Mouse (Mus musculus): ENCODE measurements at regions not wholly inside any gene's neighbourhood (a gene's known extent, or its start where the extent isn't known, plus 50 kb on each side); places are given as distances from the start of the nearest gene placed in this dataset.

GRCm38 (mm10) chr13:41929768-41930167 lies 82.3 kb upstream of the Adtrp start:
- TF ChIP-seq CHD2 (IDR thresholded peaks at IDR 0.05; ENCODE audit: low read length), result no peak
- TF ChIP-seq CTCF (conservative IDR thresholded peaks at IDR 0.05 in 1 of 2, IDR thresholded peaks at IDR 0.05 in 1 of 2; ENCODE audit: low read depth in 2 of 2, low read length in 2 of 2), result no peak
- TF ChIP-seq TCF12 (IDR thresholded peaks at IDR 0.05; ENCODE audit: low read depth, low read length), result no peak
- TF ChIP-seq MAFK (IDR thresholded peaks at IDR 0.05; ENCODE audit: insufficient replicate concordance, low read length), result no peak
- no peak for TF ChIP-seq E2F4 (IDR thresholded peaks at IDR 0.05; ENCODE audit: insufficient replicate concordance, low read depth, low read length)
- no peak for TF ChIP-seq EP300 (IDR thresholded peaks at IDR 0.05; ENCODE audit: low read length)
- TF ChIP-seq MEF2A (IDR thresholded peaks at IDR 0.05; ENCODE audit: borderline replicate concordance, low read depth, low read length), result no peak
- TF ChIP-seq MXI1 (IDR thresholded peaks at IDR 0.05; ENCODE audit: low read depth, low read length), result no peak
- TF ChIP-seq JUN (IDR thresholded peaks at IDR 0.05; ENCODE audit: insufficient read depth, low read depth, low read length), result no peak
